Mouse (Mus musculus): Measurements from ENCODE around the gene Acads. TPM values are rescaled to one million over a fixed set of nuclear protein-coding genes. Genes with fewer than 3 reads are reported as not detected.

Gene Acads
- total and polyA plus RNA-seq, 3 experiments, result 31.9 to 56.5 TPM; not detected in 1

DNA sequence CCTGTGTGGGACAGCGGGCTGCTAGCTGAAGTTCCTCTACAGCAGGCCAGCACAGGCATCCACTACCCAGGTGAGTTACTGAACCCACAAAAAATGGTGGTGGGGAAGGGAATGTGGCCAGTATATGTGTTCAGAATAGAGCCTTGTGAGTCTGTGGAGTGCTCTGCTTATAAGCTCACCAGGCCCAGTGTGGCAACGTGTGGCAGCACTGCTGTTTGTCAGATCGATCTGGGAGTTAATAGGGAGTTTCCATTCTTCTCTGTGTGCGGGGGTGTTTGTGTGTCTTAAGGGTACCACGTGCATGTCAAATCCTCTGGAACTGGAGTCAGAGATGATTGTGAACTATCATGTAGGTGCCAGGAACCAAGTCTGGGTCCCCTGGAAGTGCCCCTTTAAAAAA, 19.6 kb downstream of the Acads start:
- Histone ChIP-seq H3K4me3 (ENCODE audit: control insufficient read depth in 1 of 2, insufficient read depth in 1 of 2, low read depth in 2 of 2, low read length in 2 of 2) (no peak overlapping the region), H3K27ac (ENCODE audit: control insufficient read depth, low read depth, low read length) (no peak overlapping the region), H3K79me2 (ENCODE audit: control insufficient read depth, insufficient read depth, low read length, poor library complexity) (no peaks in the 10 kb centered on the region), H3K27me3 (ENCODE audit: control insufficient read depth in 1 of 2, insufficient read depth in 2 of 2, low read length in 2 of 2) (no peaks in the 10 kb centered on the region), H3K9ac (ENCODE audit: control insufficient read depth, low read depth, low read length, poor library complexity, severe bottlenecking) (no peak overlapping the region), H3K36me3 (ENCODE audit: control insufficient read depth in 1 of 2, insufficient read depth in 2 of 2, low read length in 2 of 2) (peaks cover 0 to 7% of the 10 kb centered on the region in 2 experiments; a peak in 2 of 4 replicates), H3K4me1 (ENCODE audit: control insufficient read depth in 1 of 2, insufficient read depth in 2 of 2, low read length in 2 of 2) (no peaks in the 10 kb centered on the region), H3K9me3 (replicated peaks; ENCODE audit: insufficient read depth, low read length) (no peaks in the 10 kb centered on the region)
- TF ChIP-seq ZC3H11A (IDR thresholded peaks at IDR 0.05; ENCODE audit: low read depth, low read length), result no peak
- no peak for TF ChIP-seq USF2 (IDR thresholded peaks at IDR 0.05; ENCODE audit: borderline replicate concordance in 1 of 2, insufficient read depth in 1 of 2, low read depth in 1 of 2, low read length in 2 of 2)
- TF ChIP-seq E2F4 (IDR thresholded peaks at IDR 0.05; ENCODE audit: borderline replicate concordance, low read depth, low read length), result no peak
- no peak for TF ChIP-seq POLR2AphosphoS2 (IDR thresholded peaks at IDR 0.05; ENCODE audit: low read length)
- no peak for TF ChIP-seq MYB (IDR thresholded peaks at IDR 0.05; ENCODE audit: low read depth, low read length)
- no peak for TF ChIP-seq JUND (IDR thresholded peaks at IDR 0.05; ENCODE audit: low read depth, low read length)
- no peak for DNase-seq (ENCODE audit: low read depth, low spot score)

GRCm38 (mm10) chr5:115098195-115098594, 21.0 kb downstream of the Acads start, which contains the start of gene Gm10401:
Gene Gm10401 (minus strand): TSS chr5:115098295.
- no peaks in the 10 kb centered on the region for H3K4me1 ChIP-seq (ENCODE audit: control insufficient read depth in 1 of 2, insufficient read depth in 2 of 2, low read length in 2 of 2)
- H3K9ac ChIP-seq (ENCODE audit: control insufficient read depth, low read depth, low read length, poor library complexity, severe bottlenecking), result no peak within 1 kb of the TSS
- no peaks in the 10 kb centered on the region for H3K9me3 ChIP-seq (replicated peaks; ENCODE audit: insufficient read depth, low read length)
- no peak within 1 kb of the TSS for H3K4me3 ChIP-seq (ENCODE audit: control insufficient read depth in 1 of 2, insufficient read depth in 1 of 2, low read depth in 2 of 2, low read length in 2 of 2)
- no peaks in the 10 kb centered on the region for H3K27me3 ChIP-seq (ENCODE audit: control insufficient read depth in 1 of 2, insufficient read depth in 2 of 2, low read length in 2 of 2)
- peaks cover 0 to 12% of the 10 kb centered on the region in 2 experiments; a peak in 2 of 4 replicates for H3K36me3 ChIP-seq (ENCODE audit: control insufficient read depth in 1 of 2, insufficient read depth in 2 of 2, low read length in 2 of 2)
- no peak for DNase-seq (ENCODE audit: low read depth, low spot score)
- no peaks in the 10 kb centered on the region for H3K79me2 ChIP-seq (ENCODE audit: control insufficient read depth, insufficient read depth, low read length, poor library complexity)
- no peak within 1 kb of the TSS for H3K27ac ChIP-seq (ENCODE audit: control insufficient read depth, low read depth, low read length)
- TF ChIP-seq ZMIZ1 (IDR thresholded peaks at IDR 0.05; ENCODE audit: low read depth, low read length) (no peak), UBTF (IDR thresholded peaks at IDR 0.05; ENCODE audit: borderline replicate concordance, insufficient read depth, low read depth, low read length) (no peak), MYC (IDR thresholded peaks at IDR 0.05; ENCODE audit: low read depth, low read length) (no peak), NELFE (IDR thresholded peaks at IDR 0.05; ENCODE audit: low read depth, low read length) (no peak), KAT2A (conservative IDR thresholded peaks at IDR 0.05; ENCODE audit: low read depth, low read length) (no peak), SIN3A (IDR thresholded peaks at IDR 0.05; ENCODE audit: low read length) (no peak)

- H3K27me3 ChIP-seq (ENCODE audit: control insufficient read depth in 1 of 2, insufficient read depth in 2 of 2, low read length in 2 of 2), result no peaks in the 10 kb centered on the region
- H3K9me3 ChIP-seq (replicated peaks; ENCODE audit: insufficient read depth, low read length), result no peaks in the 10 kb centered on the region
- TF ChIP-seq BHLHE40 (IDR thresholded peaks at IDR 0.05; ENCODE audit: borderline replicate concordance, low read depth, low read length), result no peak
- no peak for TF ChIP-seq ETS1 (IDR thresholded peaks at IDR 0.05; ENCODE audit: low read depth, low read length)
- TF ChIP-seq E2F4 (IDR thresholded peaks at IDR 0.05; ENCODE audit: borderline replicate concordance, low read depth, low read length), result no peak
- TF ChIP-seq SIN3A (IDR thresholded peaks at IDR 0.05; ENCODE audit: low read length), result no peak
- no peak for TF ChIP-seq NRF1 (IDR thresholded peaks at IDR 0.05; ENCODE audit: insufficient read depth, low read depth, low read length, poor library complexity, severe bottlenecking)
- no peak for TF ChIP-seq POLR2AphosphoS2 (IDR thresholded peaks at IDR 0.05; ENCODE audit: low read length)
- no peak for TF ChIP-seq GATA1 (IDR thresholded peaks at IDR 0.05; ENCODE audit: low read depth, low read length)
- no peak for TF ChIP-seq TAL1 (IDR thresholded peaks at IDR 0.05; ENCODE audit: low read length)
- no peak for TF ChIP-seq USF2 (IDR thresholded peaks at IDR 0.05; ENCODE audit: borderline replicate concordance in 1 of 2, insufficient read depth in 1 of 2, low read depth in 1 of 2, low read length in 2 of 2)
- no peak for TF ChIP-seq ZKSCAN1 (IDR thresholded peaks at IDR 0.05; ENCODE audit: low read depth, low read length)
- no peak for TF ChIP-seq ZMIZ1 (IDR thresholded peaks at IDR 0.05; ENCODE audit: low read depth, low read length)
- no peak for TF ChIP-seq CTCF (IDR thresholded peaks at IDR 0.05 in 2 of 3, conservative IDR thresholded peaks at IDR 0.05 in 1 of 3; ENCODE audit: control insufficient read depth in 1 of 3, insufficient read depth in 1 of 3, low read depth in 2 of 3, low read length in 3 of 3, poor library complexity in 1 of 3, severe bottlenecking in 1 of 3)
- no peak for TF ChIP-seq POLR2A (IDR thresholded peaks at IDR 0.05; ENCODE audit: control insufficient read depth in 1 of 2, insufficient read depth in 1 of 2, low read depth in 1 of 2, low read length in 2 of 2, poor library complexity in 1 of 2)
- no peak for TF ChIP-seq MAZ (IDR thresholded peaks at IDR 0.05; ENCODE audit: low read depth, low read length)
- no peak for TF ChIP-seq UBTF (IDR thresholded peaks at IDR 0.05; ENCODE audit: borderline replicate concordance, insufficient read depth, low read depth, low read length)
- TF ChIP-seq GABPA (IDR thresholded peaks at IDR 0.05; ENCODE audit: low read depth, low read length), result no peak
- no peak overlapping the region for H3K9ac ChIP-seq (ENCODE audit: control insufficient read depth, low read depth, low read length, poor library complexity, severe bottlenecking)
- 0 out of 2 replicates have a peak, but pooled peaks cover 2% of the 10 kb centered on the region for H3K79me2 ChIP-seq (ENCODE audit: control insufficient read depth, insufficient read depth, low read length, poor library complexity)
- no peak overlapping the region for H3K27ac ChIP-seq (ENCODE audit: control insufficient read depth, low read depth, low read length)
- no peak overlapping the region for H3K4me3 ChIP-seq (ENCODE audit: control insufficient read depth in 1 of 2, insufficient read depth in 1 of 2, low read depth in 2 of 2, low read length in 2 of 2)
- H3K4me1 ChIP-seq (ENCODE audit: control insufficient read depth in 1 of 2, insufficient read depth in 2 of 2, low read length in 2 of 2), result 0 out of 4 replicates have a peak, but pooled peaks cover 0 to 3% of the 10 kb centered on the region in 2 experiments
- DNase-seq (ENCODE audit: low read depth, low spot score), result no peak
- peaks cover 3 to 38% of the 10 kb centered on the region in 2 experiments; a peak in 2 of 4 replicates for H3K36me3 ChIP-seq (ENCODE audit: control insufficient read depth in 1 of 2, insufficient read depth in 2 of 2, low read length in 2 of 2)
Measured at GRCm38 (mm10) chr5:115091776-115092175, 27.4 kb downstream of the Acads start.
